Mouse (Mus musculus) G1E (cell line): ENCODE data around the gene Pou3f3. TPM values are rescaled to one million over a fixed set of nuclear protein-coding genes. Genes with fewer than 3 reads are reported as not detected.

Source experiments
- ATAC-seq: 2 replicates; pipeline ENCODE4 v1.8.0; 2016; ENCODE audit warnings: mild to moderate bottlenecking; ENCODE audit not compliant: insufficient number of reproducible peaks, poor library complexity, low FRiP score, severe bottlenecking; ENCODE audit errors: extremely low read depth
- DNase-seq: peaks from one replicate; pipeline ENCODE4 v3.0.0; 2012; ENCODE audit warnings: low spot score
- H3K27me3 ChIP-seq: 2 replicates; pipeline ENCODE4 v1.6.1; 2012; ENCODE audit warnings: mild to moderate bottlenecking, low read length, inconsistent platforms; ENCODE audit not compliant: insufficient read depth
- H3K36me3 ChIP-seq: replicated peaks from 2 replicates; pipeline ENCODE3; 2012; ENCODE audit warnings: mild to moderate bottlenecking, inconsistent platforms
- H3K4me1 ChIP-seq: 2 replicates; pipeline ENCODE4 v1.6.1; 2012; ENCODE audit warnings: low read depth, low read length, inconsistent platforms, mixed read lengths; ENCODE audit not compliant: insufficient read depth
- H3K4me3 ChIP-seq: 2 replicates; pipeline ENCODE4 v1.5.1; 2012; ENCODE audit warnings: low read depth, mild to moderate bottlenecking, inconsistent platforms, low read length, moderate library complexity, mixed read lengths
- H3K9me3 ChIP-seq: replicated peaks from 2 replicates; pipeline ENCODE4 v1.6.1; 2012; ENCODE audit warnings: inconsistent platforms
- CTCF ChIP-seq: IDR thresholded peaks from 2 replicates; pipeline ENCODE4 v1.5.1; 2012; ENCODE audit warnings: low read depth, low read length, inconsistent platforms, mixed read lengths
- GATA1 ChIP-seq: IDR thresholded peaks from 2 replicates; pipeline ENCODE4 v1.6.1; 2012; ENCODE audit warnings: borderline replicate concordance, low read length, inconsistent platforms, mixed read lengths
- GATA2 ChIP-seq: IDR thresholded peaks from 2 replicates; pipeline ENCODE4 v1.6.1; 2012; ENCODE audit warnings: low read depth, low read length, inconsistent platforms, borderline replicate concordance
- POLR2AphosphoS5 ChIP-seq: IDR thresholded peaks from 2 replicates; pipeline ENCODE4 v1.6.1; 2012; ENCODE audit warnings: low read depth, low read length, inconsistent platforms; ENCODE audit not compliant: insufficient replicate concordance
- TAL1 ChIP-seq: conservative IDR thresholded peaks from 2 replicates; pipeline ENCODE4 v1.6.1; 2012; ENCODE audit warnings: low read depth, low read length, inconsistent platforms, mixed read lengths
- polyA plus RNA-seq: library from polyadenylated mRNA; stranded (reverse); fragments of >175 nt; gene quantifications from 2 replicates; pipeline ENCODE4 v1.2.3, GENCODE M21; 2012
- total RNA-seq, 2 experiments: library from RNA; stranded (forward) in 1 of 2; stranded (reverse) in 1 of 2; fragments of 200-1000 nt in 1 of 2; fragments of >200 nt in 1 of 2; fragmentation: Nextera tagmentation in 1 of 2; gene quantifications; 2 replicates each; pipeline ENCODE4 v1.2.3; 2014 to 2017

The Pou3f3 gene
- total and polyA plus RNA-seq, 3 experiments, result 0.05 TPM; not detected in 2

DNA sequence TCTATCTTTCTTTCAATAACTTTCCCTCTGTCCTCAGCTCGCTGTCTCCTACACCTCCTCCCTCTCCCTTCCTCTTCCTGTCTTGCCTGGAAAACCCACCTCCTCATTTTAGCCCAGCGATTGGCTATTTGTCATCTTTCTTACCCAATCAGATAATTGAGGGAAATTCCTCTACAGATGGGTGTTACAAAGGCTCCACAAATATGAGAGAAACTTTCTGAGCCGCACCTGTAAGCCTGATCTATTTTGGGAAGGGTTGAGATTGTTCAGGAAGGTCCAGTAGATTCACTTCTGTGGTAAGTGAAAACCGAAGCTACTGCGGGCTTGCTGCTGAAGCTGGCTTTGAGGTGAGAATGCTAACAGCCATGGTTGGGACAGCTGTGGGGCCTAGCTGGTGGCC lies 31.6 kb downstream of the Pou3f3 start:
- Histone ChIP-seq H3K4me3 (no peak overlapping the region), H3K4me1 (no peaks in the 10 kb centered on the region), H3K27me3 (no peaks in the 10 kb centered on the region), H3K36me3 (no peaks in the 10 kb centered on the region), H3K9me3 (no peaks in the 10 kb centered on the region)
- no peak for DNase-seq
- ATAC-seq, result no peak
- TF ChIP-seq TAL1 (no peak), POLR2AphosphoS5 (no peak), CTCF (no peak), GATA2 (no peak), GATA1 (no peak)

DNA sequence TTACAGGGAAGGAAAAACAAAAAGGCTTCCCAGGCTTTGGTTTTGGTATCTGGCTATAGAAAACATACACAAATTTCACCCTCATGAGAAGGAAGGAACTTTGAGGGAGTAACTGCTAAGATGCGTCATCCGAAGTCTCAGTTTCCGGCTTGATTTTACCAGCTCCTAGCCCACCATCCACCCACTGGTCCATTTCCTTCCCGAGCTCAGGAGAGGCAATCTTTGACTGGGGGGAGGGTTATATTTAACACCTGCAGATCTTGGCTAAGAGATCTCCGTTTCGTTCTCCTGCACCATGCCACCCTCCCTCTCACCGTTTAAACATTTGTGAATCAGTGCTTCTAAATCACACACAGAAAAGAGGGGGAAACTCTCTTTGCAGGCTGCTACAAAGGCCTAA lies 32.1 kb downstream of the Pou3f3 start:
- no peaks in the 10 kb centered on the region for H3K27me3 ChIP-seq
- no peak overlapping the region for H3K4me3 ChIP-seq
- no peaks in the 10 kb centered on the region for H3K4me1 ChIP-seq
- H3K36me3 ChIP-seq, result no peaks in the 10 kb centered on the region
- no peaks in the 10 kb centered on the region for H3K9me3 ChIP-seq
- DNase-seq (no peak), ATAC-seq (no peak)
- no peak for TF ChIP-seq TAL1
- no peak for TF ChIP-seq POLR2AphosphoS5
- TF ChIP-seq GATA1, result no peak
- no peak for TF ChIP-seq GATA2
- TF ChIP-seq CTCF, result no peak

DNA sequence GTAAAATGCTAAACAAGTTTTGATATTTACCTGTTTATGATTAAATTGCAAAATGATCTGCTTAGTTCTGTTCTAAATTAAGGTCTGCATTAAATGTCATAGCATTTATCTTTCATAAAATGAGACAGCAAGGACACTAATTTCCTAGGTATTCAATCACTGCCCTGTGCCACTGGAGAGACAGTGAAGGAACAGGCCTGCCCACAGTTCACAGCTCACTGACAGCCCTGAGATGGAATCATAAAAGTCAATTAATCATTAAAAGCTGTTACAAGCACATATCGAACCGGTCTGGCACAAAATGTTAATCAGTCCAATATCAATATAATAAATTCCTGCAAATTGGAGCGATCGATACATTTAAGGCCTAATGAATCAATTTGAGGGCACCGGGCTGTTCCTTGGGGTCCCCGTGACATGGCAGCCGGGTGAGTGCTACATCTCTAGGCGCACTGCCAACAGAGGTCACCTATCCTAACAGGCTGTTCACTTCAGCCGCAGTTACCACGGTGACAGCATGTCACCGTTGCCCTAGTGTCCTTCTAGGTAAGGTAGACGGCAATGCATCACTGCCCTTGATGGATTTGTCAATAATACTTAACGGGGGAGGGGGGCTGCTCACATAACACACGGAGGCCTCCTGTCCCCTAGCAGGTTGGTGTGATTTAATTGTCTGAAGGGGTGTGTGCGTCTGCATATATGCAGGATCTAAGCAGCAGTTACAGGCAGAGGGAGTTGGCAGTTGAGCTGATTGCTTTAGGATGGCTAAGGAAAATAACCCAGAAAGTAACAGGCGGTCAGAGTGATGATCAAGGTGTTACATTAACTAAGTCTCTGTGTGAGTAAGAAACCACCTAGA lies 46.0 kb downstream of the Pou3f3 start:
- DNase-seq (no peak), ATAC-seq (no peak)
- H3K4me1 ChIP-seq, result no peaks in the 10 kb centered on the region
- H3K4me3 ChIP-seq, result no peak overlapping the region
- H3K36me3 ChIP-seq, result no peaks in the 10 kb centered on the region
- no peaks in the 10 kb centered on the region for H3K9me3 ChIP-seq
- TF ChIP-seq TAL1 (no peak), GATA1 (no peak), GATA2 (no peak), CTCF (no peak), POLR2AphosphoS5 (no peak)
- H3K27me3 ChIP-seq, result no peaks in the 10 kb centered on the region

GRCm38 (mm10) chr1:42742242-42742560 lies 46.6 kb downstream of the Pou3f3 start:
- no peaks in the 10 kb centered on the region for H3K9me3 ChIP-seq
- no peak overlapping the region for H3K4me3 ChIP-seq
- ATAC-seq, result no peak
- TF ChIP-seq GATA1, result no peak
- no peak for TF ChIP-seq POLR2AphosphoS5
- no peak for TF ChIP-seq TAL1
- no peak for TF ChIP-seq GATA2
- no peak for TF ChIP-seq CTCF
- H3K4me1 ChIP-seq, result no peaks in the 10 kb centered on the region
- no peak for DNase-seq
- H3K27me3 ChIP-seq, result no peaks in the 10 kb centered on the region
- H3K36me3 ChIP-seq, result no peaks in the 10 kb centered on the region

- no peaks in the 10 kb centered on the region for H3K9me3 ChIP-seq
- no peaks in the 10 kb centered on the region for H3K4me1 ChIP-seq
- H3K27me3 ChIP-seq, result no peaks in the 10 kb centered on the region
- H3K36me3 ChIP-seq, result no peaks in the 10 kb centered on the region
- ATAC-seq (no peak), DNase-seq (no peak)
- TF ChIP-seq GATA1 (no peak), POLR2AphosphoS5 (no peak), GATA2 (no peak), CTCF (no peak), TAL1 (no peak)
- H3K4me3 ChIP-seq, result no peak overlapping the region
Measured at GRCm38 (mm10) chr1:42745047-42745446, 49.5 kb downstream of the Pou3f3 start.

DNA sequence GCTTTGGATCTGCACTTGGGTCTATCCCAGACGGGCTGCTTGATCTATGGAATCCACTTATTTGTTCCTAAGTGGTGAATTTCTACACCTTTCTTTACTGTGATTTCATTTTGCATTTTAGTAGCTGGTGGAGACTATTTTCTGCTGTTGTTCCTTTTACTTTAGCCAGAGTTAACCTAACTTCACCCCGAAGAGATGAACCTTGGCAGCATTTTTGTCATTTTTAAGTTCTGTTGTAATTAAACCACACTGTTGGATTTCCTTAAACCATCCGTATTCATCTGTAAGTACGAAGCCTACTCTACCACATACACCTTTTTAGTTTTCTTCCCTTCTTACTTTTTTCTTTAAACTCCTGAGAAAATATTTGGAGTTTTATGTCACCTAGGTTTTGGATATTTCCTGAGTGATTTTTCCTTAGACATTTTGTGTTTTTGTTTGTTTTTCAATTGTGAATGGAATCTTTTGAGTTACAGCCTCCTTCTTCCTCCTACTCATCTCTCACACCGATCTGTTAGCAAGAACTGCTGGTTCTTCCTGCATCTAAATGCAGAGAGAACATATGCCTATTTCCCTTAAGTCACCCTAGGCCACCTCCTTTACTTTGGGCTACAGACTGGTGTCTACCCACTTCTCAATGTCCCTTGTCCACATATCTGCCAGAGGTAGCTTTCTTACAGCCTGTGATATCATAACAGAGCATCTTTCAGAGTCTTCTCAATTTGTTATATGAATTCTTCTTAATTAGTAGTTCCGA lies 54.1 kb downstream of the Pou3f3 start:
- ATAC-seq (no peak), DNase-seq (no peak)
- no peaks in the 10 kb centered on the region for H3K36me3 ChIP-seq
- no peaks in the 10 kb centered on the region for H3K4me1 ChIP-seq
- H3K4me3 ChIP-seq, result no peak overlapping the region
- TF ChIP-seq TAL1 (no peak), POLR2AphosphoS5 (no peak), GATA2 (no peak), CTCF (no peak), GATA1 (no peak)
- peaks cover 2% of the 10 kb centered on the region; the same call in 1 of the 2 replicates for H3K27me3 ChIP-seq
- H3K9me3 ChIP-seq, result no peaks in the 10 kb centered on the region

Other genes starting within 250 kb of the Pou3f3 start
- 94.2 and 97.4 TPM in 2 replicates for gene Mrps9, start 155.5 kb downstream of the Pou3f3 start, total RNA-seq (2014; fragmentation: Nextera tagmentation)
- 149 and 151 TPM in 2 replicates for gene Mrps9, start 155.5 kb downstream of the Pou3f3 start, total RNA-seq (2017)
- gene Mrps9, start 155.5 kb downstream of the Pou3f3 start, polyA plus RNA-seq, result 91.1 and 106 TPM in 2 replicates